Mouse (Mus musculus): Measurements from ENCODE around the gene Dzip1. TPM values are rescaled to one million over a fixed set of nuclear protein-coding genes. Genes with fewer than 3 reads are reported as not detected.

Dzip1 gene
- total and polyA plus RNA-seq, 3 experiments = 0.16 to 0.83 (median 0.51) TPM

GRCm38 (mm10) chr14:118883344-118884249 lies 41.7 kb downstream of the Dzip1 start:
- no peaks in the 10 kb centered on the region for H3K9me3 ChIP-seq (replicated peaks; ENCODE audit: low read length)
- no peak overlapping the region for H3K4me3 ChIP-seq (replicated peaks in 1 of 3; ENCODE audit: low read depth in 2 of 3, low read length in 2 of 3, poor library complexity in 1 of 3)
- peaks cover 0 to 7% of the 10 kb centered on the region in 2 experiments; a peak in 2 of 4 replicates for H3K4me1 ChIP-seq (ENCODE audit: control insufficient read depth in 1 of 2, insufficient read depth in 2 of 2)
- no peak overlapping the region for H3K27ac ChIP-seq (ENCODE audit: insufficient read depth, low read depth)
- dilution Hi-C loops (cut with MboI; ENCODE audit: extremely low pct_ligation_motif_present, extremely low pct_unique_long_range_greater_than_20kb, low sequenced_read_pairs) (no loop called here), in situ Hi-C loops (cut with MboI; ENCODE audit: low pct_ligation_motif_present, low pct_unique_long_range_greater_than_20kb, low sequenced_read_pairs) (no loop called here)
- peaks cover 2% of the 10 kb centered on the region for H3K27me3 ChIP-seq (replicated peaks)
- H3K9ac ChIP-seq (ENCODE audit: insufficient read depth, low read depth) = no peak overlapping the region
- H3K36me3 ChIP-seq (replicated peaks in 1 of 2; ENCODE audit: control insufficient read depth in 1 of 2, insufficient read depth in 1 of 2, low read length in 1 of 2) = no peaks in the 10 kb centered on the region
- DNase-seq (ENCODE audit: extremely low read depth) = no peak
- no peak for TF ChIP-seq MXI1 (IDR thresholded peaks at IDR 0.05; ENCODE audit: low read depth, low read length)
- no peak for TF ChIP-seq ELF1 (IDR thresholded peaks at IDR 0.05; ENCODE audit: low read depth, low read length)
- no peak for TF ChIP-seq JUND (conservative IDR thresholded peaks at IDR 0.05; ENCODE audit: low read depth, low read length)
- no peak for TF ChIP-seq MYC (IDR thresholded peaks at IDR 0.05; ENCODE audit: low read depth, low read length)
- no peak for TF ChIP-seq RAD21 (IDR thresholded peaks at IDR 0.05; ENCODE audit: low read depth, low read length)
- TF ChIP-seq NRF1 (IDR thresholded peaks at IDR 0.05; ENCODE audit: low read depth, low read length) = no peak
- TF ChIP-seq BHLHE40 (IDR thresholded peaks at IDR 0.05; ENCODE audit: low read depth, low read length) = no peak
- no peak for TF ChIP-seq TBP (conservative IDR thresholded peaks at IDR 0.05; ENCODE audit: low read depth, low read length)
- TF ChIP-seq ETS1 (conservative IDR thresholded peaks at IDR 0.05; ENCODE audit: low read depth, low read length) = no peak
- TF ChIP-seq ZKSCAN1 (IDR thresholded peaks at IDR 0.05; ENCODE audit: borderline replicate concordance, low read depth, low read length) = no peak
- no peak for TF ChIP-seq ZC3H11A (IDR thresholded peaks at IDR 0.05; ENCODE audit: low read depth, low read length)
- no peak for TF ChIP-seq IRF4 (IDR thresholded peaks at IDR 0.05; ENCODE audit: low read depth, low read length)
- no peak for TF ChIP-seq RCOR1 (conservative IDR thresholded peaks at IDR 0.05; ENCODE audit: low read depth, low read length)
- TF ChIP-seq SIN3A (IDR thresholded peaks at IDR 0.05; ENCODE audit: low read length) = no peak
- TF ChIP-seq CHD1 (IDR thresholded peaks at IDR 0.05; ENCODE audit: low read depth, low read length) = no peak
- no peak for TF ChIP-seq E2F4 (IDR thresholded peaks at IDR 0.05; ENCODE audit: insufficient replicate concordance, low read depth, low read length)
- TF ChIP-seq CTCF (conservative IDR thresholded peaks at IDR 0.05 in 1 of 2, IDR thresholded peaks at IDR 0.05 in 1 of 2; ENCODE audit: low read depth in 2 of 2, low read length in 2 of 2) = no peak
- TF ChIP-seq MAX (IDR thresholded peaks at IDR 0.05; ENCODE audit: low read length) = no peak
- no peak for TF ChIP-seq POLR2AphosphoS2 (IDR thresholded peaks at IDR 0.05; ENCODE audit: low read depth, low read length)
- TF ChIP-seq CHD2 (IDR thresholded peaks at IDR 0.05; ENCODE audit: low read length) = no peak
- no peaks in the 10 kb centered on the region for H3K79me2 ChIP-seq (replicated peaks; ENCODE audit: control insufficient read depth, extremely low read depth, insufficient read depth, poor library complexity, severe bottlenecking)
- H3K4me2 ChIP-seq (ENCODE audit: insufficient read depth, low read depth, poor library complexity, severe bottlenecking) = no peak overlapping the region

- H3K9me3 ChIP-seq (replicated peaks; ENCODE audit: low read length) = no peaks in the 10 kb centered on the region
- H3K9ac ChIP-seq (ENCODE audit: insufficient read depth, low read depth) = no peak overlapping the region
- no peak overlapping the region for H3K4me3 ChIP-seq (replicated peaks in 1 of 3; ENCODE audit: low read depth in 2 of 3, low read length in 2 of 3, poor library complexity in 1 of 3)
- TF ChIP-seq ZMIZ1 (IDR thresholded peaks at IDR 0.05; ENCODE audit: low read depth, low read length) (no peak), USF1 (IDR thresholded peaks at IDR 0.05; ENCODE audit: low read depth, low read length) (no peak), TCF12 (IDR thresholded peaks at IDR 0.05; ENCODE audit: low read depth, low read length) (no peak), POLR2AphosphoS2 (IDR thresholded peaks at IDR 0.05; ENCODE audit: low read depth, low read length) (no peak), TBP (conservative IDR thresholded peaks at IDR 0.05; ENCODE audit: low read depth, low read length) (no peak), POLR2A (IDR thresholded peaks at IDR 0.05; ENCODE audit: low read depth, low read length) (no peak), NELFE (IDR thresholded peaks at IDR 0.05; ENCODE audit: low read depth, low read length) (no peak), ETS1 (conservative IDR thresholded peaks at IDR 0.05; ENCODE audit: low read depth, low read length) (no peak), BHLHE40 (IDR thresholded peaks at IDR 0.05; ENCODE audit: low read depth, low read length) (no peak), UBTF (IDR thresholded peaks at IDR 0.05; ENCODE audit: low read depth, low read length) (no peak), IRF4 (IDR thresholded peaks at IDR 0.05; ENCODE audit: low read depth, low read length) (no peak), SIN3A (IDR thresholded peaks at IDR 0.05; ENCODE audit: low read length) (no peak), KAT2A (IDR thresholded peaks at IDR 0.05; ENCODE audit: insufficient replicate concordance, low read length) (no peak), HCFC1 (IDR thresholded peaks at IDR 0.05; ENCODE audit: low read depth, low read length) (no peak), CTCF (conservative IDR thresholded peaks at IDR 0.05 in 1 of 2, IDR thresholded peaks at IDR 0.05 in 1 of 2; ENCODE audit: low read depth in 2 of 2, low read length in 2 of 2) (no peak), MAZ (IDR thresholded peaks at IDR 0.05; ENCODE audit: low read depth, low read length) (no peak), RAD21 (IDR thresholded peaks at IDR 0.05; ENCODE audit: low read depth, low read length) (no peak), MXI1 (IDR thresholded peaks at IDR 0.05; ENCODE audit: low read depth, low read length) (no peak), E2F4 (IDR thresholded peaks at IDR 0.05; ENCODE audit: insufficient replicate concordance, low read depth, low read length) (no peak)
- peaks cover 0 to 7% of the 10 kb centered on the region in 2 experiments; a peak in 2 of 4 replicates for H3K4me1 ChIP-seq (ENCODE audit: control insufficient read depth in 1 of 2, insufficient read depth in 2 of 2)
- H3K4me2 ChIP-seq (ENCODE audit: insufficient read depth, low read depth, poor library complexity, severe bottlenecking) = no peak overlapping the region
- no peaks in the 10 kb centered on the region for H3K36me3 ChIP-seq (replicated peaks in 1 of 2; ENCODE audit: control insufficient read depth in 1 of 2, insufficient read depth in 1 of 2, low read length in 1 of 2)
- H3K27ac ChIP-seq (ENCODE audit: insufficient read depth, low read depth) = no peak overlapping the region
- no peaks in the 10 kb centered on the region for H3K79me2 ChIP-seq (replicated peaks; ENCODE audit: control insufficient read depth, extremely low read depth, insufficient read depth, poor library complexity, severe bottlenecking)
- dilution Hi-C loops (cut with MboI; ENCODE audit: extremely low pct_ligation_motif_present, extremely low pct_unique_long_range_greater_than_20kb, low sequenced_read_pairs) = no loop called here
- H3K27me3 ChIP-seq (replicated peaks) = peaks cover 2% of the 10 kb centered on the region
- in situ Hi-C loops (cut with MboI; ENCODE audit: low pct_ligation_motif_present, low pct_unique_long_range_greater_than_20kb, low sequenced_read_pairs) = no loop called here
- no peak for DNase-seq (ENCODE audit: extremely low read depth)
Measured at GRCm38 (mm10) chr14:118880696-118881095, 44.6 kb downstream of the Dzip1 start.

Data from CH12.LX (cell line).